Mouse (Mus musculus): Measurements from ENCODE around the gene Rusc2. TPM values are rescaled to one million over a fixed set of nuclear protein-coding genes. Genes with fewer than 3 reads are reported as not detected.

Gene Rusc2
- polyA plus RNA-seq, 1 experiment from 2014 or later: 2.1 TPM

GRCm38 (mm10) chr4:43398014-43398413 is 16.2 kb downstream of the Rusc2 start:
- Histone ChIP-seq H3K36me3 (replicated peaks; ENCODE audit: insufficient read depth, low read length) (no peaks in the 10 kb centered on the region), H3K4me1 (ENCODE audit: insufficient read depth) (peaks cover 29% of the 10 kb centered on the region), H3K4me3 (ENCODE audit: low read depth, low read length) (no peak overlapping the region), H3K4me2 (ENCODE audit: low read depth, low read length) (no peak overlapping the region), H3K27me3 (ENCODE audit: insufficient read depth, low read length) (no peaks in the 10 kb centered on the region), H3K27ac (ENCODE audit: low read depth) (no peak overlapping the region), H3K9ac (replicated peaks) (no peak overlapping the region), H3K9me3 (ENCODE audit: low read length) (no peaks in the 10 kb centered on the region)
- WGBS (ENCODE audit: insufficient replicate concordance): 81% methylated on average over 4 of the region's 4 CpGs
- DNase-seq (no peak), ATAC-seq (no peak)
- TF ChIP-seq CTCF (IDR thresholded peaks at IDR 0.05; ENCODE audit: low read depth) (no peak), EP300 (IDR thresholded peaks at IDR 0.05; ENCODE audit: low read depth) (no peak)

DNA sequence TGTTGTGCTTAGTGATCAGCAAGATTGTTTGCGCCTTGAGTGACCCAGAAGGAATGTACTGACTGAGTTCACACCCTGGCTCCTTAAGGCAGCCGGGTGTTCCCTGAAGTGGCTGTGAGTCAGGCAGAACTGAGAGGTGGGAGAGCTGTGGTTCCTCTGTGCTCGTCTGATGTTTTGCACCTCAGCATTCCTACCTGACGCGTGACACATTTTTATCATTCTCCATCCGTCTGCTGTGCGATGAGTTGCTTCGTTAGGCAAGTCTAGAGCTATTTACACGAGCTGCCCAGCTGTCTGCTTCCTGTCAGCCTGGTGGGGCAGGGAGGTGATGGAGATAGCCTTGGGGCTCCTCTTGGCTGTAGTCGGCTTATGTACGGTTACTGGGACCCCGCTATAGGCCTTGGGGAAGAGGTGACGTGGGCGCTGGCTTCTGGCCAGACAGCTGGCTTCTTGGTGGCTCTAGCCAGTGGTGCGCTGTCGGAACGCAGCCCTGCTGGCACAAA is 17.1 kb downstream of the Rusc2 start:
- DNase-seq (peak; percentile 34), ATAC-seq (no peak)
- TF ChIP-seq EP300 (IDR thresholded peaks at IDR 0.05; ENCODE audit: low read depth) (no peak), CTCF (IDR thresholded peaks at IDR 0.05; ENCODE audit: low read depth) (no peak)
- Histone ChIP-seq H3K36me3 (replicated peaks; ENCODE audit: insufficient read depth, low read length) (no peaks in the 10 kb centered on the region), H3K9ac (replicated peaks) (no peak overlapping the region), H3K4me2 (ENCODE audit: low read depth, low read length) (0 out of 2 replicates have a peak overlapping the region, but pooled peaks have one; percentile 9), H3K9me3 (ENCODE audit: low read length) (no peaks in the 10 kb centered on the region), H3K27ac (ENCODE audit: low read depth) (peak overlapping the region; percentile 39), H3K4me3 (ENCODE audit: low read depth, low read length) (no peak overlapping the region), H3K4me1 (ENCODE audit: insufficient read depth) (peaks cover 27% of the 10 kb centered on the region), H3K27me3 (ENCODE audit: insufficient read depth, low read length) (no peaks in the 10 kb centered on the region)
- WGBS (ENCODE audit: insufficient replicate concordance): 53% methylated on average over 17 of the region's 17 CpGs

- no peaks in the 10 kb centered on the region for H3K9me3 ChIP-seq (ENCODE audit: low read length)
- H3K4me1 ChIP-seq (ENCODE audit: insufficient read depth): peaks cover 22% of the 10 kb centered on the region
- no peaks in the 10 kb centered on the region for H3K36me3 ChIP-seq (replicated peaks; ENCODE audit: insufficient read depth, low read length)
- H3K27ac ChIP-seq (ENCODE audit: low read depth): peak overlapping the region; percentile 39; the same call in 1 of the 2 replicates
- H3K4me2 ChIP-seq (ENCODE audit: low read depth, low read length): peak overlapping the region; percentile 9; the same call in 1 of the 2 replicates
- WGBS (ENCODE audit: insufficient replicate concordance): 77% methylated on average over 31 of the region's 31 CpGs
- ATAC-seq (no peak), DNase-seq (no peak)
- no peaks in the 10 kb centered on the region for H3K27me3 ChIP-seq (ENCODE audit: insufficient read depth, low read length)
- H3K4me3 ChIP-seq (ENCODE audit: low read depth, low read length): no peak overlapping the region
- TF ChIP-seq CTCF (IDR thresholded peaks at IDR 0.05; ENCODE audit: low read depth) (no peak), EP300 (IDR thresholded peaks at IDR 0.05; ENCODE audit: low read depth) (no peak)
- H3K9ac ChIP-seq (replicated peaks): no peak overlapping the region
These were observed 17.8 kb downstream of the Rusc2 start for GRCm38 (mm10) chr4:43399391-43400131.

DNA sequence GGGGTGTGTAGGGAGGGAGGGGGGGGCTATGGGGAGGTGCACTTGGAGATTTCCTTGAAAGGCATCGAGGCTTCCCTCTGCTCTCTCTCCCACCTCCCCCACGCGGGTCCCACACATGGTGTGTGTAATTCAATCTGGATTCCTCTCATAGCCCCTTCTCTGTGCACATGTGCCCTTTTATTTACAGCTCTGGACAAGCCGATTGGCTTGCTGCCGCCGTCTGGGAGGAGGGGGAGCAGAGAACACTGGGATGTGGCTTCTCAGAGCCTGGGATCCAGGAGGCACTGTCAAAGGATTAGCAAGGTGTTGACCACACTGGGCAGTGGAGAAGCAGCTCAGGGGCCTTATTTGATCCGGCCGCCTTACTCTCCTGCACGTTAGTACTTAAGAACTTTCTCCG is 19.2 kb downstream of the Rusc2 start:
- TF ChIP-seq EP300 (IDR thresholded peaks at IDR 0.05; ENCODE audit: low read depth): no peak
- TF ChIP-seq CTCF (IDR thresholded peaks at IDR 0.05; ENCODE audit: low read depth): no peak
- Histone ChIP-seq H3K4me1 (ENCODE audit: insufficient read depth) (peaks cover 13% of the 10 kb centered on the region), H3K9me3 (ENCODE audit: low read length) (no peaks in the 10 kb centered on the region), H3K27ac (ENCODE audit: low read depth) (no peak overlapping the region), H3K9ac (replicated peaks) (no peak overlapping the region), H3K4me3 (ENCODE audit: low read depth, low read length) (no peak overlapping the region), H3K4me2 (ENCODE audit: low read depth, low read length) (no peak overlapping the region), H3K27me3 (ENCODE audit: insufficient read depth, low read length) (no peaks in the 10 kb centered on the region), H3K36me3 (replicated peaks; ENCODE audit: insufficient read depth, low read length) (no peaks in the 10 kb centered on the region)
- DNase-seq (no peak), ATAC-seq (no peak)
- WGBS (ENCODE audit: insufficient replicate concordance): 51% methylated on average over 10 of the region's 10 CpGs

GRCm38 (mm10) chr4:43401486-43401885 is 19.7 kb downstream of the Rusc2 start:
- Histone ChIP-seq H3K4me3 (ENCODE audit: low read depth, low read length) (no peak overlapping the region), H3K27me3 (ENCODE audit: insufficient read depth, low read length) (no peaks in the 10 kb centered on the region), H3K9ac (replicated peaks) (no peak overlapping the region), H3K36me3 (replicated peaks; ENCODE audit: insufficient read depth, low read length) (no peaks in the 10 kb centered on the region), H3K4me1 (ENCODE audit: insufficient read depth) (peaks cover 13% of the 10 kb centered on the region), H3K9me3 (ENCODE audit: low read length) (no peaks in the 10 kb centered on the region), H3K4me2 (ENCODE audit: low read depth, low read length) (no peak overlapping the region), H3K27ac (ENCODE audit: low read depth) (no peak overlapping the region)
- DNase-seq (no peak), ATAC-seq (no peak)
- TF ChIP-seq EP300 (IDR thresholded peaks at IDR 0.05; ENCODE audit: low read depth) (no peak), CTCF (IDR thresholded peaks at IDR 0.05; ENCODE audit: low read depth) (no peak)
- 78% methylated on average over 10 of the region's 10 CpGs for WGBS (ENCODE audit: insufficient replicate concordance)

DNA sequence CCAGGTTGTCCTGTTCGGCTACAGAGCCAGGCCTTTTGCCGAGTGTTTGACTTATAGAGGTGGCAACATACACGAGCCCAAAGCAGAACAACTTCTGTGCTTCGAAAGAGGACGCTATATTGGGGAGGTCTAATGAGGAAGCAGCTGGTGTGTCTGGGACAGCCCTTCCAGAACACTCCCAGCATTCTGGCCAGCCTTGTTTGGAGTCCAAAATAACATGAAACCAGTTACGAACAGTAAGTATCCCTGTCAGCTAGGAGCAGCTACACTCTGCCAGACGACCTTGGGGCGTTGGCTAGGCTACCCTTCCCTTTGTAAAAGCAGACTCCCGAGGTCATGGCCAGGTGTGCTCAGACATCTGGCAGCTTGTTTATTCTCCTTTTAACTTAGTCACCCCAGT is 20.4 kb downstream of the Rusc2 start:
- Histone ChIP-seq H3K4me2 (ENCODE audit: low read depth, low read length) (no peak overlapping the region), H3K9ac (replicated peaks) (no peak overlapping the region), H3K4me1 (ENCODE audit: insufficient read depth) (peaks cover 13% of the 10 kb centered on the region), H3K9me3 (ENCODE audit: low read length) (no peaks in the 10 kb centered on the region), H3K36me3 (replicated peaks; ENCODE audit: insufficient read depth, low read length) (no peaks in the 10 kb centered on the region), H3K27ac (ENCODE audit: low read depth) (no peak overlapping the region), H3K4me3 (ENCODE audit: low read depth, low read length) (no peak overlapping the region), H3K27me3 (ENCODE audit: insufficient read depth, low read length) (no peaks in the 10 kb centered on the region)
- ATAC-seq (no peak), DNase-seq (no peak)
- WGBS (ENCODE audit: insufficient replicate concordance): 54% methylated on average over 9 of the region's 9 CpGs
- TF ChIP-seq CTCF (IDR thresholded peaks at IDR 0.05; ENCODE audit: low read depth) (no peak), EP300 (IDR thresholded peaks at IDR 0.05; ENCODE audit: low read depth) (no peak)

Measured in liver, postnatal 0 days (tissue).